In genomic region chr3:102471799-102472198, GRCm38 (mm10) we compare ENCODE assay signal across 20 mouse cellular contexts. TPM values are rescaled to one million over a fixed set of nuclear protein-coding genes. Genes with fewer than 3 reads are reported as not detected.
DNase-seq lines count a peak whose midpoint lies in the region; ATAC-seq and TF ChIP-seq lines count a peak whose summit lies in the region.
"Had no signal": no experiment of that assay in that cellular context is flagged by ENCODE, and none has a peak within 500 bp of the region (broad histone marks: within the 10 kb centered on the region; RNA-seq: fewer than 3 reads in every experiment).

No protein-coding gene starts in this region.

- DNase-seq in heart, adult 2 months: peak in 1 of 2 experiments; percentile 36
- no peak for DNase-seq in kidney, postnatal 10 days
- no peak for DNase-seq in urinary bladder, adult 18-20 months (ENCODE audit: low spot score in 2 of 2)
- DNase-seq in retina, postnatal 1 day: no peak
- DNase-seq: B cell, adult 2 months; cerebellum, postnatal 25 days; heart, postnatal 10 days; kidney, adult 9 months; layer of hippocampus, adult 9-11 months; lung, postnatal 36 days; right cerebral cortex, adult 18-20 months; thymus, postnatal 36 days had no signal

- H3K4me3 ChIP-seq in heart, adult 2 months: peak overlapping the region; percentile 48
- H3K4me3 ChIP-seq in heart, embryonic 12.5 days: no peak overlapping the region
- no peak overlapping the region for H3K4me3 ChIP-seq in kidney, embryonic 16.5 days (ENCODE audit: low read length)
- peak overlapping the region; percentile 49 for H3K4me3 ChIP-seq in brown adipose tissue, adult 24 weeks (ENCODE audit: insufficient read depth, low read depth, low read length)
- peak overlapping the region; percentile 51; the same call in 1 of the 2 replicates for H3K4me3 ChIP-seq in limb, embryonic 15.5 days
- H3K4me3 ChIP-seq: forebrain, embryonic 13.5 days; hindbrain, embryonic 15.5 days; midbrain, embryonic 10.5 days had no signal

- intact Hi-C loops in heart, adult 2 months (cut with DNase I): loop anchor here (2.0 to 10.0 kb wide), 2 partner anchors 137 to 213 kb away; no protein-coding TSS in a partner anchor

- no peaks in the 10 kb centered on the region for H3K27me3 ChIP-seq in heart, adult 2 months (ENCODE audit: control insufficient read depth, insufficient read depth, low read length)
- H3K27me3 ChIP-seq in heart, embryonic 12.5 days (replicated peaks): peaks cover 63% of the 10 kb centered on the region
- H3K27me3 ChIP-seq in kidney, embryonic 16.5 days (ENCODE audit: insufficient read depth, low read length): peaks cover 31% of the 10 kb centered on the region
- H3K27me3 ChIP-seq in limb, embryonic 15.5 days: peaks cover 30% of the 10 kb centered on the region

- no peak for TF ChIP-seq CTCF in heart, adult 2 months (IDR thresholded peaks at IDR 0.05)

- no peaks in the 10 kb centered on the region; the same call in 1 of the 2 replicates for H3K4me1 ChIP-seq in heart, adult 2 months (ENCODE audit: control insufficient read depth, insufficient read depth, low read length)
- H3K4me1 ChIP-seq in heart, embryonic 12.5 days (replicated peaks): 0 out of 2 replicates have a peak, but pooled peaks cover 7% of the 10 kb centered on the region
- H3K4me1 ChIP-seq in kidney, embryonic 16.5 days (ENCODE audit: insufficient read depth, low read length): peaks cover 11% of the 10 kb centered on the region; the same call in 1 of the 2 replicates
- no peaks in the 10 kb centered on the region for H3K4me1 ChIP-seq in brown adipose tissue, adult 24 weeks (ENCODE audit: control insufficient read depth, insufficient read depth, insufficient read length, low read length)
- peaks cover 39% of the 10 kb centered on the region for H3K4me1 ChIP-seq in limb, embryonic 15.5 days

- H3K4me2 ChIP-seq in heart, embryonic 12.5 days: no peak overlapping the region
- H3K4me2 ChIP-seq in kidney, embryonic 16.5 days (replicated peaks; ENCODE audit: low read depth, low read length): no peak overlapping the region
- peak overlapping the region; percentile 59 for H3K4me2 ChIP-seq in limb, embryonic 15.5 days
- H3K4me2 ChIP-seq: forebrain, embryonic 13.5 days; hindbrain, embryonic 15.5 days had no signal

- 48% methylated on average over 5 of the region's 5 CpGs for WGBS in heart, adult 2 months
- WGBS in heart, embryonic 12.5 days: 52% methylated on average over 5 of the region's 5 CpGs
- WGBS in kidney, embryonic 16.5 days: 36% methylated on average over 5 of the region's 5 CpGs
- WGBS in limb, embryonic 15.5 days: 46% methylated on average over 5 of the region's 5 CpGs

- no peak for TF ChIP-seq POLR2A in heart, adult 2 months (IDR thresholded peaks at IDR 0.05; ENCODE audit: insufficient read depth, low read depth, low read length)

- no peak for ATAC-seq in heart, embryonic 12.5 days (ENCODE audit: insufficient number of reproducible peaks, low FRiP score)
- ATAC-seq in kidney, embryonic 16.5 days (ENCODE audit: low FRiP score, low TSS enrichment): peak; percentile 26; the same call in 1 of the 2 replicates
- no peak for ATAC-seq in limb, embryonic 15.5 days (ENCODE audit: insufficient number of reproducible peaks, low FRiP score, low TSS enrichment, low read depth)
- ATAC-seq: forebrain, embryonic 13.5 days had no signal

- H3K79me2 ChIP-seq in heart, adult 2 months (replicated peaks; ENCODE audit: control insufficient read depth, insufficient read depth, low read length): no peaks in the 10 kb centered on the region

- H3K36me3 ChIP-seq in heart, adult 2 months (ENCODE audit: control insufficient read depth, insufficient read depth, low read length): no peaks in the 10 kb centered on the region
- no peaks in the 10 kb centered on the region for H3K36me3 ChIP-seq in heart, embryonic 12.5 days
- no peaks in the 10 kb centered on the region for H3K36me3 ChIP-seq in kidney, embryonic 16.5 days (ENCODE audit: insufficient read depth, low read length)
- no peaks in the 10 kb centered on the region for H3K36me3 ChIP-seq in limb, embryonic 15.5 days
- H3K36me3 ChIP-seq: hindbrain, embryonic 15.5 days; midbrain, embryonic 10.5 days had no signal

- peak overlapping the region; percentile 33 for H3K9ac ChIP-seq in heart, adult 2 months (ENCODE audit: low read depth, low read length)
- no peak overlapping the region for H3K9ac ChIP-seq in heart, embryonic 12.5 days
- H3K9ac ChIP-seq in kidney, embryonic 16.5 days (replicated peaks; ENCODE audit: low read length): no peak overlapping the region
- no peak overlapping the region for H3K9ac ChIP-seq in limb, embryonic 15.5 days
- H3K9ac ChIP-seq: forebrain, embryonic 13.5 days; hindbrain, embryonic 15.5 days had no signal

- H3K27ac ChIP-seq in heart, adult 2 months: peak overlapping the region; percentile 66
- no peak overlapping the region for H3K27ac ChIP-seq in heart, embryonic 12.5 days (ENCODE audit: poor library complexity, severe bottlenecking)
- no peak overlapping the region for H3K27ac ChIP-seq in kidney, embryonic 16.5 days (ENCODE audit: low read length)
- peak overlapping the region; percentile 62 for H3K27ac ChIP-seq in brown adipose tissue, adult 24 weeks (replicated peaks; ENCODE audit: low read depth, low read length)
- H3K27ac ChIP-seq in limb, embryonic 15.5 days: no peak overlapping the region
- H3K27ac ChIP-seq: forebrain, embryonic 13.5 days; hindbrain, embryonic 15.5 days; midbrain, embryonic 10.5 days had no signal

- TF ChIP-seq EP300 in heart, adult 2 months (IDR thresholded peaks at IDR 0.05; ENCODE audit: insufficient read depth, low read depth, low read length): no peak

- H3K9me3 ChIP-seq in heart, embryonic 12.5 days (replicated peaks): 0 out of 2 replicates have a peak, but pooled peaks cover 4% of the 10 kb centered on the region
- H3K9me3 ChIP-seq in kidney, embryonic 16.5 days (ENCODE audit: low read length): no peaks in the 10 kb centered on the region
- H3K9me3 ChIP-seq in limb, embryonic 15.5 days: no peaks in the 10 kb centered on the region
- H3K9me3 ChIP-seq: forebrain, embryonic 13.5 days; hindbrain, embryonic 15.5 days; midbrain, embryonic 10.5 days had no signal

RNA-seq across cellular contexts. Expression of gene Ngf, which starts 2.1 kb away (rescaled TPM):
- total RNA-seq in heart, adult 2 months (2021): 1 to 10 TPM; 5.1 to 6.1 TPM
- polyA plus RNA-seq in heart, adult 2 months (2012; rRNA removed): 17.1 and 26.3 TPM in 2 replicates
- 0.26 and 0.42 TPM in 2 replicates for polyA plus RNA-seq in heart, embryonic 12.5 days (2016; fragmentation: Nextera tagmentation; extraction: Ambion mirVana)
- polyA plus RNA-seq in kidney, embryonic 16.5 days (2015; fragmentation: Nextera tagmentation; extraction: Ambion mirVana): 4.1 and 4.7 TPM in 2 replicates
- 2.3 and 2.6 TPM in 2 replicates for polyA plus RNA-seq in brown adipose tissue, adult 24 weeks (2012; ENCODE audit: insufficient read depth, insufficient read length, missing spikeins)
- 11.1 and 11.7 TPM in 2 replicates for polyA plus RNA-seq in limb, embryonic 15.5 days (2015; fragmentation: Nextera tagmentation; extraction: Ambion mirVana)
- total RNA-seq: neutrophil, adult 5-6 weeks had no signal

Comparison
In these comparisons a context has a peak if more than half of its experiments do, and no peak if none do; other contexts are left out.
1. H3K27ac ChIP-seq: peak in heart, adult 2 months (single experiment) and brown adipose tissue, adult 24 weeks (single experiment); none in heart, embryonic 12.5 days (single experiment), kidney, embryonic 16.5 days (single experiment) and limb, embryonic 15.5 days (single experiment).
2. H3K4me3 ChIP-seq: peak in heart, adult 2 months (single experiment), brown adipose tissue, adult 24 weeks (single experiment) and limb, embryonic 15.5 days (single experiment); none in heart, embryonic 12.5 days (single experiment) and kidney, embryonic 16.5 days (single experiment).